Mouse (Mus musculus) cerebellum, adult 2 months (tissue): Measurements from ENCODE around the gene Cd300lb.

ENCODE experiments used
- CTCF ChIP-seq: fragments of 200-500 bp; IDR thresholded peaks from 2 replicates; pipeline ENCODE4 v1.5.1; 2011; ENCODE audit warnings: low read depth, mild to moderate bottlenecking, control low read depth, low read length, moderate library complexity, borderline replicate concordance; ENCODE audit not compliant: insufficient read depth
- POLR2A ChIP-seq: fragments of 200-500 bp; IDR thresholded peaks from 2 replicates; pipeline ENCODE4 v1.6.1; 2011; ENCODE audit warnings: low read length, control low read depth, borderline replicate concordance; ENCODE audit not compliant: insufficient read depth

DNA sequence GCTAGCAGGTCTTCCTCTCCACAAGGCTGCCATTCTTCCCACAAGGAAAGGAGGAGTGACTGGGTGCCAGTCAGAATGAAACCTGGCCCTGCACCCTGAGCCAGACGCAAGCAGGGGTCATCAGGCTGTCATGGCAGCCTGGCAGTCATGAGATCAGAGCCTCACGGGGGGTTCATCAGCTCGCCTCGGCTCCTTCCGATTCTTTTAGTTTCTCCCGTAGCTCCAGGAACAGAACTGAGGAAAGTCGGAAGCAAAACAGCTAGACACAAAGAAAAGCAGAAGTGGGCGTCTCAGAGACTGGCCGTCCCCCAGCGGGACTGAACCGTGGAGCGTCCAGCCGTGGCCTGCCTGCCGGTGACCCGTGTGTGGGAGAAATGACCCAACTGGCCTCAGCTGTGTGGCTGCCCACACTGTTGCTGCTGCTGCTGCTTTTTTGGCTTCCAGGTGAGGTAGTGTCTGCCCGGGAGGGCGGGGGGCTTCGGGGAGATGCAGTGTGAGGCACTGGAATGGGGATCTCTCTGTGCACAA lies 44.1 kb downstream of the Cd300lb start, which contains the start of gene Cd300a:
- no peak for TF ChIP-seq POLR2A
- TF ChIP-seq CTCF: no peak
